Mouse (Mus musculus) telencephalon, adult 2 months (tissue): ENCODE results near the gene Ppp1r12b.

ENCODE experiments used
- DNase-seq: peaks from one replicate; pipeline ENCODE4 v3.0.0-alpha.2; 2011; ENCODE audit warnings: low read depth, low spot score

Gene Ppp1r12b

DNA sequence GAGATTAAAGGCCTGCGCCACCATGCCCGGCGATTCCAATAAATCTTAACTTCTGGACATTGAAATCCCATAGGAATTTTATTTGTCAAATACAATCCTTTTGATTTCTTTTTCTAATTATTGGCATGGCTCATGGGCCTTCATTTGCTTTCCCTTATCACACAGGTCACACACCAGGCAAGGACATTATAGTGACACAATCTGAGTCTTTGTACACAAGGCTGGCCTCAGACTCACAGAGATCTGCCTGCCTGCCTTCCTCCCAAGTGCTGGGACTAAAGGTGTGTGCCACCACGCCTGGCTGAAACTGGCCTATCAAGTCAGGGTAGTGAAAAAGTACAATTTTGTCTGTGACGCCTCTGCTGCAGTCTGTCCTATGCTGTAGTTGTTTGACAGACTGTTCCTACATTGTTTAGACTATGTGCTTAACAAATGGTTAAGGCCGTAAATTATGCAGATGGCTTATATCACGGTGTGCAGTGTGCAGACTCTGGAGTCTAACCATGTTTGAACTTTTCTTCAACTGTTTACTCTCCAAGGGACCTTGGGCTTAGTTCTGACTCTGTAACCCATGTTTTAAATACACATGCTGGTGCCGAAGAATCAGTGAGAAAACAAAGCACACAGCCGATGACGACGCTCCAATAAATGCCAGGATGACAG is 191.8 kb downstream of the Ppp1r12b start:
- no peak for DNase-seq

DNA sequence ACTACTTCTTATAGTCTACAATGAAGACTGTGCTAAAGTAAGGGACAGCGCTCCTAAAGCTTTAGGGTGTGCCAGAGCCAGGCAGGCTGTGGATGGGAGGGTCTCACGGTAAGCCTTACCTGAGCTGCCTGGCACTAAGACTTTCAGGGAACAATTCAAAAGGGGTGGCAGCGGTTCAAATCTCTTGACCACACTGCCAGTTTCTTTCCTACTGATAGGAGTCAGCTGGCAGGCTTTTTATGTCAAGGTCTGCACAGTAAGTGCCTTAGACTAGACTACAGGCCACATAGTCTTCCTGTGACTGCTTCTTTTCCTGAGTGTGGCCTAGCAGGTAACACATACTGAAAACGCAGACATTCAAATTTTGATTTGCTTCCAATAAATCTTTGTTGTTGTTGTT is 192.5 kb downstream of the Ppp1r12b start:
- DNase-seq, result no peak

DNA sequence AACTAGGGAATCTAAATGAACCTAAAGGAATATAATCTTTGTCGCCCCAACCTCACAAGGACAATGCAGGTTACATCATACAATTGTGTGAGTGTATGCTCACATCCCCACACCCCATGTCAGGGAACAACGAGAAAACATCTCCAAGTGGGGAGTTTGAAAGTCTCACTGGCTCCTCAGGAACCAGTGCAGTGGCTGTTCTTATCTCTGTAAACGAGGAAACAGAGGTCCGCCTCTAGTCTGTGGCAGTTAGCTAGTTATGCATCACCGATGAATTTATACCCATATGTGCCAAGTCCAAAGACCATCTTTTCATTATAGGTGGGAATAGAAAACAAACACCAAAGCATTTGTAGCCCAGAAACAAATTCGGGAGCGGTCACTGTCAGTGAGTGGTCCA is 194.2 kb downstream of the Ppp1r12b start:
- no peak for DNase-seq

DNA sequence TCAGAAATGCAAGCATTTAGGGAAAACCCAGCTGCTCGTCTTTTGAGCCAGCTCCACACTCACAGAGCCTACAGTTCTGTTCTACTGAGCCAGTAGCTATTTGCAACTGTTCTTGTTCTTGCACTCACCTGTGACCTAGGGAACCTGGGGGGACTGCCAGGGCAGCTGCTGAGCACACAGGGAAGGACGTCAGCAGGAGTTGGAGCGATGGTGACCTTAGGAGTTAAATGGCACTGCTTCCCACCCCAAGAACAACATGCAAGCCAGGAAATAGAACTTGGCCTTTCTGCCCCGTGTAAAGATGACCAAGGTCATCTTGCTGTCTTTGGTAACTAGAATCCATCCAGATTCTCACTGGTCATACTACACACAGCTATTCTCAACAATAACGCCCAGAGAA is 195.1 kb downstream of the Ppp1r12b start:
- DNase-seq, result no peak

DNA sequence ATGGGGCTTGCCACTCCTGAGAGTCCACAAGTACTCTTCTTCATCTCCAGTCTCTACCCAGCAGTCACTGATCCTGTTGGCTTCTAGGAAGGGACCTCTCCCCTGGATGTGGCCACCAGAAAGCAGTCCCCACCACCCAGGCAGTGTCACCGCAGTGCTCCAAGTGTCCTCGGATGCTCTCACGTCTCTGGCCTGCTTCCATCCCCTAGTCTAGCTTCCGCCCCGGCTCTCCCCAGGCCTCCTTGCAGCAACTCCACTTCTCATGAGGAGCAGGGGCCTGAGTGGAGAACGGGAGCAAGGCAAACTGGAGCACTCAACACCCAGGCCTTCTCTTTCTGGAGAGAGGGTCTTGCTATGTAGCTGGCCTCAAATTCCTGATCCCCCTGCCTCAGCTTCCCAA is 196.6 kb downstream of the Ppp1r12b start:
- no peak for DNase-seq

DNA sequence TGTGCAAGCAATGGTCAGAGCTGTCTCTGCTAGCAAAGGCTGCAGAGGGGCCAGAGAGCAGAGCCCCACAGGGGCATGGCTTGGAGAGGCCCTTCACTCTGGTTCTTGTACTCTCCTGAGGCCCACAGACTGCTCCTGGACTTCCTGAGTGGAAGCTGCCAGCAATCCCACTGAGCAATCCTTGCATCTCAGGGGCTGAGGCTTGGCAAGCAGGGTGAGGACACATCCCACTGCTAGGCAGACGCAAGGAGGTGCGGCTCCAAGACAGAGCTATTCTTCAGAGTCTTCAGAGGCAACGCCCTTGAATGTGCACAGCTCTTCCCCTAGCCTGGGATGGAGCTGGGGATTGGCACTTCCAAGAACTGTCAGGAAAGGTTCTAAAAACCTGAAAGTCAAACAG is 198.5 kb downstream of the Ppp1r12b start:
- no peak for DNase-seq

DNA sequence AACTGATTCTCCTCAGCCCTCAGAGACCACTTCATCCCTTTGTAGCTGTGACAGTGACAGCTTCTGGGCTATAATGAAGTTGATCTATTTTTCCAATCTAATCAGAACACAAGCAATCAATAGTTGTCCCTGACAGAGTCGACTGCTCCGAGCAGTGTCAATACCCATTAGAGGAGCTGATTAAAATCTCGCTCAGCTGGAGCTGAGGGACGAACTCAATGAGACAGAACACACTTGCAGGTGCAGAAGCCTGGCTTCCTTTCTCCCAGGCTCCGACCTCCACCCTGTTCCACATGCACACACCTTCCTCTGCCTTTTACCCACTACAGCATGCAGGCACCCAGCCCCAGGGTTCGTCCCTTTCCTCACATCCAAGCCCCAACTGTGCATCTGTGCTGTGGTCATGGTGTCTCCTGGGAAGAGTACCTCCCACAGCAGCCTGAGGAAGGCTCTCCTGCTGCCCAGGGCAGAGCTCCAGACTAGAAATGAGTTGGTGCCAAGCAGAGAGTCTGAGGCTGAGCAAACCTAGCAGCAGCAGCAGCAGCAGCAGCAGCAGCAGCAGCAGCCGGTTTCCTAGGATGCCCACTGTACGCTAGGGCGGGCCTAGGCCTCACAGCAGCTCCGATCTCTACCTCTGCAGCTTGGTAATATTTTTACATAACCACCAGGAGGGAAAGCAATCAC is 199.4 kb downstream of the Ppp1r12b start:
- no peak for DNase-seq

DNA sequence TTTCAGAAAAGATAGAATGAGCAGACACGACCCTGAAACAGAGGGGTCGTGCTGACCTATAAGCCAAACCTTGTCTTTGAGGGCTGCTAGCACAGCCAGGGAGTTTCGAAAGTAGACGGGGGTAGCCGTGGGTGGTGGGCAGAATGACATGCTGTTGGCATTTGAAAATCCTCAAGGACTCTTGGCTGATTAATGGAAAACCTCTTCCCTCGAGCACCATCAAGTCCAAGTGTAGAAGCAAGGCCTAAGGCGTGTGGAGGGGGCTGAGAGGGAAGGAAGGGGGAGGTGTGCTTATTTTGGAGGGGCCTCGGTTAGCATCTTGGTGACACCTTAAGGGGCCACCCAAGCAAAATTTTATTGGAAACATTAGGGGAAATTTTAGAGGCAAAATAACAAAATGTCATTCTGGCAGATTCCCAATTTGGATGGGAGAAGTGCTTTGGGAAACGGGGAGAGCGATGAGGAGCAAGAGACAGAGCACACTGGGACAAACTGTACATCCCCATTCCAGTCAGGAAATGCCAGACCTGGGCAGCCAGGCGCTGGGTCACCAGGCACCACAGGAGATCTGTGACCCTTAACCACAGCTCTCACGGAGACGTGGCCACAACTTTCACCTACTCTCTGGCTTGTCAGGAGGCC is 200.1 kb downstream of the Ppp1r12b start:
- DNase-seq, result no peak

DNA sequence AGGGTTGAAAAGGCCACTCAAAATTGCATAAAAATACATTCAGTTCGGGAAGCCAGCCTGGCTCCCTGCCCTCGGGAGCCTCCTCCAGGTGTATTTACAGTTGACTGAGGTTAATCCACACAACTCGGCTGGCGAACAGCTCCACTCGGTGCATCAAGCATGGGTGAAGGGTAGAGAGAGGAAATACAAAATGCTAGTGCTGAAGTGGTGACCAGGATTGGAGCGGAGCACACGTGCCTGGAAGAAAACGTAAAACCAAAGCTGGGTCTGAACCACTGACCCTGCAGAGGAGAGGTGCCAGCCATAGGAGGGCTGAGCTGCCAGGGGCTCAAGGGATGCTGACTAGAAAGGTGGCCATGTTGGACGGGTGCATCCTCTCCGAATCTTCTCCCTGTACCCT is 200.9 kb downstream of the Ppp1r12b start:
- DNase-seq, result no peak

DNA sequence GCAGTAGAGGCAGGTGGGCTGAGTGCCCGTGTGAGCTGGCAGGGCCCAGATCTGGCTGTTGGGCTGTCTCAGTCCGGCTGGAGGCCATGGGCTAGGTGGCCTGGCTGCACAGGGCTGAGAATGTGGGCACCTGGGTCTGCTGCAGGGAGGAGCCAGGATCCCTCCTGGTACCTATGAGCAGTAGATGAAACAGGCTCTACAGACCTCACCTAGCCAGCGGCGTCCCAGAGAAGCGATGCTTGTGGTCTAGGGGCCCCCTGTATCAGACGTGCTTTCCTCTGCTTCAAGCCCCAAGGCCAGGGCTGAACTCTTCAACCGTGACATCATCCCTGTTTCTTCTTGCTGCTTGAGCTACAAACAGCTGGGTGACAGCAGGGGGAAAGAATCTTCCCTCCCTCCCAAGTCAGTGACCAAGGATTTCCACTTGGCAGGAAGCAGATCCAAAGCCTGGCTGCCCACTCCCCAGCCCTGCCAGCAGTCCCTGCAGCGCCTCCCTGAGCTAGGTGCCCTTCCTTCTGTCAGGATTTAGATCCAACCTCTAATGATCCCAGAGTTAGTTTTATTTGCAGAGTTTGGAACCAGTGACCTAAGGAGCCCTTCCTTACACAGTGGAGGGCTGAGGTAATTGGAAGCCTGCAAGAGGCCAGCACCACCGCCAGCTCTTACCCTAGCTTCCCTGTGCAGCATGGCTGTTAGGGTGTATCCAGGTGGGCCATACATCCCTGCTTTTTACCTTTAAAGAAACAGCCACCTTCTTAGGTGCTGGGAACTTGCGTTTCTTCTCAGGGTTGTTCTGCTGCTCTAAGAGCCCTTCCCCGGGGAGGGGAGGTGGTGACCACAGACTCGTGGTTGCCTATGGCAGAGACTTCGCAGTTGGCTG is 201.8 kb downstream of the Ppp1r12b start:
- no peak for DNase-seq

DNA sequence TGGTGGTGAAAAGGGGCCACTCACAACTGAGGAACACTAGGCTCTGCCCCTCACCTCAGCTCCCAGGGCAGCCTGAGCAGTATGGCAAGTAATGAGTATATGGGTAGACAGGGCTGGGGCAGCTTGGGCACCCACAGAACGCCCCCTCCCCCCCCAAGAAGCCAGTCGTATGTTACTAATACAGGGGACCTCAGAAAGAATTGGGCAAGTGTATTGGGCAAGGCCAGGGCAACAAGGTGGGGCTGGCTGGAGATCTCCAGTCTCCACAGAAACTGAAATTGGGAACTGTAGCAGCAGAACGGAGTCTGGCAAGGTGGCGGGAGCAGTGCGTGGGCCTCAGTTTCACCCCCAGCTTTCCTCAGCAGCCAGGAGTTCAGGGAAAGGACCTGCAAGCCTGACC is 203.3 kb downstream of the Ppp1r12b start:
- DNase-seq, result no peak

DNA sequence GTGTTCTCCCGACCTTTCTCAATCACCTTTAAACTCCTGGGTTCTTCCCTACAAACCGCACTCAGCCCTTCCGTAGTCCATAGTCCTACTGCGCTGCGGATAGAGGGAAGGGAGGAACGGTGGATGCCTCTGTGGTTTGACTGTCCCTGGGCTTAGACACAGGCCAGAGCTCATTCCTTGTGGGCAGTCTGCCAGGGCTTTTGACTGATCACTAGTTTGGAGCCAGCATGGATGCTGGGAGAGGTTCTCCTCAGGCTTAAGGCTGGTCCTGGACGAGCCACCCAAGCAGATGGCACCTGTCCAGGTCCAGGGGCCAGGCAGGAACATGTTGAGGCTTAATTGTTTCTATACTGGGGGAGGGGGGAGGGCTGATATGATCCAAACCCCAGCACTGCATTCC is 205.9 kb downstream of the Ppp1r12b start:
- no peak for DNase-seq

DNA sequence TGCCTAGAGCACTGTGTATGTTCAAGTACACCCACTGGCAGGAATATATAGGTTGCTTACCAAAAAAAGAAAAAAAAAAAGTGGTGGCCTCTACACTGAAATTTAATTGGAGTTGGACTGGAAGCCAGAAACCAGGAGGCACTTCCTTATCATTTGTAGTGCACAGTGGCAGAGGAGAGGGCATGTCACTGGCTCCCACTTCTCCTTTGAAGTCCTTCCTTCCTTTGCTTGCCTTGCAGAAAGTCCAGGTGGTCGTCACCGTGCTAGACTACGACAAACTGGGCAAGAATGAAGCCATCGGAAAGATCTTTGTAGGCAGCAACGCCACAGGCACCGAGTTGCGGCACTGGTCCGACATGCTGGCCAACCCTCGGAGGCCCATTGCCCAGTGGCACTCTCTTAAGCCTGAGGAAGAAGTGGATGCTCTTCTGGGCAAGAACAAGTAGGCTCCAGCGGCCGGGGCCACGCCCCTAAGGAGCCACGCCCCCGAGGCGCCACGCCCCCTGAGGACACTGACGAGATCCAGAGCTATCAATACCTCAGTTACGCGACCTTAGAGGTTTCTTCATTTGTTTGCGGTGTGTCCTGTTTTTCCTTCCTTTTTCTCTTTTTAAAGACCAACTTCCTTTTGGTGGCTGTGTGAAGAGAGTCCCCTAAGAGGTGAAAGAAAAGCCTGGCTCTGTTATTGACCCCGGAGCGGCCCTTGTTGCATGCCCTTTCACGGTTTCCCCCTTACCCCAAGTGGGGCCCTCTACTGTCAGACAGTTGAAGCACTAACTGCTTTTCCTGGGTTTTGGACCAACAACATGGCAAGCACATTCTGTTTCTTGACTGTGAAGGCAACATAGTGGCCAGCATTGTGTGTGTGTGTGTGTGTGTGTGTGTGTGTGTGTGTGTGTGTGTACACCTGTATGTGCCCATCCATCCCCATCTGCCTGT is 208.2 kb downstream of the Ppp1r12b start:
- no peak for DNase-seq

DNA sequence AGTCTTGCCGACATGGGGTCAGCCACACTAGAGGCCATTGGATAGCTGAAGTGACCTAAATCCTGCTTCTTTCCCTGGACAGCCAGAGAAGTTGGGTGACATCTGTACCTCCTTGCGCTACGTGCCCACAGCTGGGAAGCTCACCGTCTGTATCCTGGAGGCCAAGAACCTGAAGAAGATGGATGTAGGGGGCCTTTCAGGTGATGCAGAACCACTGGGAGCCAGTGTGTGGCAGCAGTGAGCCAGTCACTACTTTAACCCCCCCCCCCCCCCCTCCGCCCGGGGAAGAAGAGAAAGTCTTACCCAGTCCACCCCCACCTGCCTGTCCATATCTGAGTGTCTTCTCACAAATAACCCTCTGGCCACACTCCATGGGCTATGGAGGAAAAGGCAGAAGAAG is 210.1 kb downstream of the Ppp1r12b start:
- no peak for DNase-seq

DNA sequence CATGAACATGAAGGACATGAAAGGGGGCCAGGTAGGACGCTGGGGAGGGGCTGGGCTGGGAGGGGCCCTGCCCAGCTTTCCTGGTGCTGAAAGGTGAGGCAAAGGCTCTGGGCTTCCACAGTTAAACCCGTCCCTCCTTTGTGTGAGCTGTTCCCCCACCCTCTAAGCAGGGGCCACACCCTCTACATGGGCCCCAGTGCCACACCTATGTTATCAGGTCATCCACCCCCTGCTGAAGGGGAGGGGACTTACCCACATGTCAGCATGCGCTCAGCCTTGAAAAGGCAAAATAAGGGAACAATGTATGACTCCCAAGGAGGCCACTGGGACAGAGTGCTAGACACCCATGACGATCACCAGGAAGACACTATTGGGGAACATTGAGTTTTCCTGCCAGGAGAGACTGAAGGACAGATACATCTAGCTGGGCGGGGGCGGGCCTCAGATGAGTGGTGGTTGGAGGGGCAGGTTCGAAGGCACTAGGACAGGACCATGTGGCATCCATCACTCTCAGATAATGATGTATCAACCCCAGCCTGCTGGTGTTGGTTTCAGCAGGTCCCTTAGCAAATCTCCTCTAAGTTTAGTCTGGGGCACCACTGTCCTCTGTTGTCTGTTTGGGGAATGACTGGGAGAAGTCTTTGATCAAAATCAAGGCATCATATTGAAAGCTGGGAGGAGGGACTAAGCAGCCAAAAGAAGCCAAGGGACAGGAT is 213.6 kb downstream of the Ppp1r12b start:
- DNase-seq, result no peak

DNA sequence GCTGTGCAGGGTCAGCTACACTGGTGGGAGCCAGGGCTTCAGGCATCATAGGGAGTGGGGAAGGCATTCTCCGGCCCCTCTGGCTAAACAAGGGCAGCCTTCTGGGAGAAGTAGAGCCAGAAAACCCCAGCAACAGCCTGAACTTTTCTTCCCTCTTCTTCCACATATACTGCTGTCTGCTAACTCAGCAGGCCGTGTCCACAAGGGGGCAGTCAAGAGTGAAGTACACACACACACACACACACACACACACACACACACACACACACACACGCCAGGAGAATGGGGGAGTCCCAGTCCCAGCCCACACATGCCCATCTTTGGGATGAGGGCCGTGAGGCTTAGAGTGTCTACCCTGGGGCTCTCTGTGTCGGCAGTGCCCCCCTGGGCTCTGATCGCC is 214.3 kb downstream of the Ppp1r12b start:
- DNase-seq, result no peak

DNA sequence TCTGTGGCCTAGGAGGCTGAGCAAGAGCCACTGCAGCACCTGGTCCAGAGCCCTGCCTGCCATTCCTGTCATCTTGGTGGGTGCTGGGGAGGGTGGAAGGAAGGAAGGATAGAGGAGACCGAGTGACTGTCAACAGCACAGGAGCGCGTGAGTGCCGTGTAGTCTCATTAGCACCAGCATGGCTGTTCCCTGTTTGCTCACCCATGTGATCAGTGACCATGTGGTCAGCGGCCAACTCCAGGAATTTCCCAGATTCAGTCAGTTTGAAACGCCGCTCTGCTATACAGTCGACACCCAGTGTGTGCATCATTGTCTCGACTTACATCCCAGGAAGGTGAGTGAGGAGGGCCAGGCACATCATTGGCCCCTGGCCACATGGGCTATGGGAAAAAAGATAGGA is 218.3 kb downstream of the Ppp1r12b start:
- no peak for DNase-seq

DNA sequence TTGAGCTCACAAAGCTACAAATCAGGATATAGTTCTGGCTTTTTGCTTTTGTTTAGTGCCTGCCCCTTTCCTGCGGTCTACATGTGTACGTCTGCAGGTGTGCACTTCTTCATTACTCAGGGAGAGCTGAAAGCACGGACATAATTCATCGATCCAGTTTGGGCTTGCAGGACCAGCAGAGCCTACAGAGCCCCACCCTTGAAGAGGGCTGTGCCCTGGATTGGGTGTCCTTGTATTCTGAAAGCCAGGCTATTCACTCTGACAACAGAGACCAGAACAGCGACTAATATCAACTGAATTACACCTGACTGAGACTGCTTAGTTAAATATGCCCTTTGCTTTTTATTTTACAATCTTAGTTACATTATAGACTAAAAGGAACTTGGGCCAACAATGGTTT is 222.1 kb downstream of the Ppp1r12b start:
- DNase-seq, result no peak

DNA sequence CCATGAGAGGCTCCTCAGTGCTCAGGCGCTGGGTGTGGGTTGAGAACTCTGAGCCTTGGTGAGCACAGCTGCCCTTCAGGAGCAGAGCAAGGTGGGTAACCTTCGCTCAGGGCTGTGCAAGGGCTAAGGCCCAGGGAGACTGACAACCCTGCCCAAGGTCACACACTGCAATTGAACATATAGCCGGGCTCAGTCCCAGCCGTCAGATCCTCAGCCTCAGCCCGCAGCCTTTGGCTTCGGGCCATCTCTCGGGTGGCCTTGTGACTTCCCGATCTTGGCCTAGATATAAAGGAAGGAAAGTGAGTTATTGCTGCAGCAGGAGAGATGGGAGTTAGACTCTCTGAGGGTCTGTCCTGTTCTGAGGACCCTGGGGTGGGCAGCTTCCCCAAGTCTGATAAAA is 228.5 kb downstream of the Ppp1r12b start:
- DNase-seq, result no peak

DNA sequence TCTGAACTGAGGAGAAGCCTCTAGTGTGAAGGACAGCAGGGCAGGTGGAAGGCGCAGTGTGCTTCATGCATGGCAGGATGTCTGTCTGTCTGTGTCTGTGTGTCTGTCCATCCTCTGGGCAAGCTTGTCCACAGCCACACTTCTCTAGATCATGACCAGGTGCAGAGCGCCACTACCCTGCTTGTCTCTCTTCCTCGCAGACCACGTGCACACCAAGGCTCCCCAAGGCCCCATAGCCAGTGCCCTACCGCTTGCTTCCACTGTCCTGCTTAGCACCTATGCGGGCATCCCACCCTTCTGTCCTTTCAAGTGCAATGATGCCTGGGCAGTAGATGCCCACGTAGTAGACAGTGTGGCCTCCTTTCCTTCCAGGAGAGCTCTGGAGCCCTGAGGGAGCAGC is 229.3 kb downstream of the Ppp1r12b start:
- DNase-seq, result no peak
